Mouse (Mus musculus): ENCODE data around the gene Setd5.

The Setd5 gene

DNA sequence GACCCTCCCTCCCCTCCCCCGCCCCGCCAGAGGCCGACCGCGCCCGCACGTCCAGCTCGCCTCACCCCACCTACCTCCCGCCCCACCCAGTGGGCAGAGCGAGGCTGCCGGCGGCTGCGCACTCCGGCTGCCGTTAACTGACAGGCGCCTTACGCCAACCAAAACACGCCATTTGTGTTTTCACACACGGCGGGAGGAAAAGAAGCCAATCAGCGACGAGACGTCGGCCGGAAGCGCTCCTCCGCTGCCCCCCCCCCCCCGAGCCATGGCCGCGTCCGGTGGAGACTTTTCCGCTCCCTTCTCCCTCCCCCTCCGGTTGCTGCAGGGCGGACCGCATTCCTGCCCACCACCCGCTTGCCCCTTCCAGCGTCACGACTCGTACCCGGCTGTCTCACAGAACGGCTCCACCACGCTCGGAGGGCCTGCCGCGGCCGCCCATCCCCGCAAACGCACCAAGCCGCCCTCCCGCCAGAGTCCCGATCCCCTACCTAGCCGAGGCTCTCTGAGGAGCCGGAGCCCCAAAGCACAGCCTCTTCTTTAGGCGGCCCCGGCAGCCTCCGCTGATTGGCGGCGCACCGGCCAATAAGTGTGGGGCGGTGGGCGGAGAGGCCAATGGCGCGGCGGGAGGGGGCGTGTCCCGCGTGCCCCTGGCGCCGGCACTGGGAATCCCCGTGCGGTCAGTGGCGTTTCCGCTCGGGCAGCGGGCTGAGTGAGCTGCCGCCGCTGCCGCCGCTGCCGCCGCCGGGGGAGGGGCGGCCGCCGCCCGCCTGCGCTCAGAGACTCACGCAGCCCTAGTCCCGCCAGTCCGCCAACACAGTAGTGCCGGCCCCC, at the start of gene Setd5:
Setd5 (plus strand) TSS at position 680 of the 831 bp plus-strand sequence.
- peak; percentile 99 for DNase-seq

DNA sequence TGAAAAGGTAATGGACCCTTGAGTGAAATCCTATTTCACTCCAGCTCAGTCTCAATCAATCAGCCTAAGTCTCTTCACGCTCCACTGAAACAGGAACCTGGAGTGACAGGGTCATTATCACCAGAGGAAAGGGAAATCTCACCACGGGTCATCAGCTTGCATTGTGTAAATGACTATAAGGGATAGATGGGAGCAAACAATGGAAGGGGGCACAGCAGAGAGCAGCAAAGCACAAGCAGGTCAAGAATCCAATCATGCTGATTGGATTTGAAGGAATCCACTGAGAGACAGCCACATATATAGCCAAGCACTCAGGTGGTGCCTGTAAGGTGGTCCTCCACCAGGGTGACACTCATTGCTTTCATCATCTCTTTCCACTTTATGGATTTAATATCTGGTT, 49.7 kb upstream of the Setd5 start:
- DNase-seq: no peak

DNA sequence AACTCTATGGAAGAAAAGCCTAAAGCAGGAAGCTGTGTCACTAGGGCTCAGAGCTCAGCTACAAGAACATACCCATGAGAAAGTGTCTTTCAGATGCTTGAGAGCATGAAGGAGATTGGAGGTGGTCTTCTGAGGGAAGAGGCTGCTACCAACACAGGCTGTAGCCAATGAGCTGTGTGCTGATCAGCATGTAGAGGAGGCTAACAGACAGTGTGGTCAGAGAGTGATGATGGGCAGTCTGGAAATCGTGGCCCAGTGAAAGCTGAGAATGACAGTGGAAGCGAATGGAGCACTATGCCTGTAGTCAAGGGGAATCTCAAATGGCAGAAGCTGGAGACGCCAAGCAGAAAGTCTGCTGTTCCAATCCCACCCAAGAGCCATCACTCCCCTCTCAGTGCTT, 48.2 kb upstream of the Setd5 start:
- no peak for DNase-seq

DNA sequence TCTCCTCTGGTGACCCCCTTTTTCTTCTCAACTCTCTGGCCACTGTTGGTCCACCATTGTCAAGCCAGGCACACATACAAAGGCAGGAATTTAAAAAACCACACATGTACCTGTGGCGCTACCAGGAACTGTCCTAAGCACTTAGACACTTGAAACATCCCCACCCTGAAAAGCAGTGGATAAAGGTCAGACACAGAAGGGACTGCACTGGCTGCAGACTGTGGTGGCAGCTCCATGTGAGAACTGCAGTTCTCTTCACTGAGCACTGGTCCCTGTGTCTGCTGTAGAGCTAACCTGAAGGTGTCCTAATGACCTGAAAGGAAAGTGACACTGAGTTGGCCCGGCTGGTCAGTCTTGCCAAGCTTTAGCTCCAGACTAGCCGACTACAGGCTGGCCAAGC, 46.6 kb upstream of the Setd5 start:
- DNase-seq: no peak

DNA sequence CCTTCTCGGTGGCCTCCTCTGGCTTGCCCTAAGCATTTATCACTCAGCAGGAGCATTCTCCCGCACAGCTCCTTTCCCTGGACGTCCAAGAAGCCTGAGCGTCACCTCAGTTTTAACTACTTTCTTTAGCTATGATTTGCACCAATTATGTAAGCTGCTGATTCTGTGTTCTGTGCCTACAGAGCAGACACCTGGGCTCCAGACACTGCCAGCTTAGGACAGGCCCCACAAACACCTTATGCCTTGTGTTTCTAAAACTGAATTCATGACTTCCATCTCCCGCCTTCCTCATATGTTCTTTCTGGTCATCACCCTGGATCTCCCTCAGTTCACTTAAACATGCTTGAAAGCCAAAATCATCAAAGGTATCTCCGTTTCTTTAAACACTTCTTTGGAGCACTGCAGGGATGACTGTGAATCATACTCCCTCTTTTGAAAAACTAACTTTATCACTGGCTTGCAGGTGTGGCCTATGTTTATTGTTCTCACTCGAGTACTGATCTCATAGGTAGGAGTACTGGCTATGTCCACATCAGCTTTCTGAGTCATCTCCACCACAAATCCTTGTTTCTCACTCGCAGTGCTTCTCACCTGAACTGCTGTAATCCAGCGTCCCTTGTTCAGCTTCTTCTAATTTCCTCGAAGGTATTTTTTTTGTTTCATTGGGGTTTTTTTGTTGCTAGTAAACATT, 46.0 kb upstream of the Setd5 start:
- peak; percentile 12 to 13 for DNase-seq

DNA sequence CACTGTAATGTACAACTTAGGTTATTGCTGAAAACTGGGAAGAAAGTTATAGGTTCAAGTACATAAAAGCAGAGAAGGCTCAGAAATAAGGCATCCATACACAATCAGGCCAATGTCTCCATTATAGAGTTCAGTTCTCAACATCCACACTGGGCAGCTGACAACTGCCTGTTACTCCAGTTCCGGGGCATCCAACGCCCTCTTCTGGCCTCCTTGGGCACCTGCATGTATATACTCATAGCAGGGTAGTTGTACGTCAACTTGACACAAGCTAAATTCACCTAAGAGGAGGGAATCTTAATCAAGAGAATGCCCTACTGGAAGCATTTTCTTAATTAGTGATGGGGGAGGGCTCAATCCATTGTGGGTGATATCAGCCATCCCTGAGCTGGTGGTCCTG, 45.0 kb upstream of the Setd5 start:
- DNase-seq: no peak

DNA sequence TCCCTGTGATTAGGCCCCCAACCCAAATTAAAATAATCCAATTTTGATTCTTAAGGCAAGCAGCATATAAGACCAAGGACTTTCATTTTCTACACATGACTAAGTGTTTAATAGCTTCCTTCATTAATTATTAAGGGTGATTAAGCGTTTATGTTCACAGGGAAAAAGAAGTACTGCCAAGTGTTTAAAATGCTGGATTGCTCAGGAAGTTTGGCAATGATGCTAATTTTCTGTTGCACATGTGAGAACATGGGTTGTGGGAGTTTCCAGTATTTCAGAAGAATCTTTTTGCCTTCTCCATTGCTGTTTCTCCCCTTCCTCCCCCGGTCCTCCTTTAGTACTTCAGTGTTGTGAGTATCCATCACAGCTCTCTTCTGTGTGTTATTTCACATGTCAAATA, 44.0 kb upstream of the Setd5 start:
- DNase-seq: no peak

DNA sequence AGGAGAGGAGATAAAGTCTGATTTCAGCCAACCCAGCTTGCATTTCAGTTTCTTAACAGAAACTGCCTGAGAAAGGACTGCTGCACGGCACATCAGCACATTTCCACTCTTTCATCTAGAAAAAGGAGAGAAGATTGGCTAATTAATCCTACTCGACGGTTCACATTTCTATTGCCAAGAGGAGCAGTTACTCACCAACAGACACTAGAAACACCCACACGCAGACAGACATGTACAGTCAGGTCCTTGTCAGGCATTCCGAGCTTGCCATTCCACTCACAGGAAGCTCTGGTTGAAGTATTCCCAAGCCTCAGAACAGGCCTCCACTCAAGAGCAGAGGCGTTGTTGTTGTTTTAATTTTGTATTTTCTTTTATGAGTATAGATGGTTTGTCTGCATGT, 42.7 kb upstream of the Setd5 start:
- DNase-seq: no peak

DNA sequence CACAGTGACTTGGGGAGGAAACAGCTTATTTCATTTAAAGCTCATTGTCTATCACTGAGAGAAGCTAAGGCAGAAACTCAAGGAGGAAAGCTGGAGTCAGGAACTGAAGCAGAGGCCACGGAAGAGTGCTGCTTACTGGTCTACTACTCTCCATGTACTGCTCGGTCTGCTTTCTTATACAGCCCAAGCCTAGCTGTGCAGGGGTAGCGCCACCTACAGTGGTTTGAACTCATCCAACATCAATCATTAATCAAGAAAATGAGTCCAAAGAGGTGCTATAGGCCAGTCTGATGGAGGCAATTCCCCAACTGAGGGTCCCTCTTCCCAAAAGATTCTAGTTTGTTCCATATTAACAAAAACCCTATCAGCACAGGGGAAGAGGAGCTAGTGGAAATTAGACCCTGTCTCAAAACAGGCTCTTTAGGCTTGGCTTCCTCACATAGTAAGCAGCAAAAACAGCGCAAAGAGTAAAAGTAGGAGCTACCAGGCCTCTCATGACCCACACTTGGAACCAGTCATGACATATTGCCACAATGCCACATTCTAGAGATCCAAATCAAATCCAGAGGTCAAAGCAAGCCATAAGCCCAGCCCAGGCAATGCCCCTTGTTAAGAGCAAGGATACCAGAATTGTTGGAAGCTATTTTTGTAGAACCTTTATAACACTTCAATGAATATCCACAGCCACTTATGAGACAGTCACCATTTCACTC, 40.5 kb upstream of the Setd5 start:
- no peak for DNase-seq

DNA sequence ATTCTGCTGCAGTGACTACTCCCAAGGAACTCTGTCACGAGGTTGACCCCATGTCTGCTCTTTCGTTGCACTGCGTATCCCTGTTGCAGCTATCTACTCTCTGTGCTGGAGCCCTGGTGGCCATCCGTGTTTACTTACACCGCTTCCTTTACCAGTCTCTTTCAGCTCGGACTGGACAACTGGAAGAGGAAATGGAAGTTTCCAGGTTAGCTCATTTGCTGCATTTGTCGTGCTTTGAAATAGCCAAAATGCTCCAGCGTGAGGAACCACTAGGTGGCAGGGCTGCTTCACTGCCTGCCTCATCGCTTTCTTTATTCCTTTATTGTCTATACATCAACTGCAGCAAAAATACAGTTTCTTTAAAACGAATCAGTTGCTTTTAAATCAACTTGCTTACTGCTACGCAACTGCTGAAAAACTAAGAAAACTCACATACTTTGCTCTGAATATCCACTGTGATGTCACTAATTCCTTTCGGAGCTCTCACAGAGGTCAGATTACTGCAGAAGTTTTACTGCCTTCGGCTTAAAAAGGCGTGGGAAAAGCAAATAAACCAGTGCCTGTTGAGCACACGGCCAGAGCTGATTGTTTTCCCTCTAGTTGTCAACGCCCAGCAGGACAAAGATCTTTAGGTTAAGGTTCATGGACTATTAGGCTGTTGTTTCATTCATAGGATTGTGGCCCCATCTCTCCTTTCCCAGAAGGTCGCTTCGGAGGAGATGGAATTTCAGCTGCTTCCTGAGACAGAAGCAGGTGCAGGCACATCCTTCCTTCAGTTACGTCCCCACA, 39.0 kb upstream of the Setd5 start:
- DNase-seq: peak; percentile 74 to 80

DNA sequence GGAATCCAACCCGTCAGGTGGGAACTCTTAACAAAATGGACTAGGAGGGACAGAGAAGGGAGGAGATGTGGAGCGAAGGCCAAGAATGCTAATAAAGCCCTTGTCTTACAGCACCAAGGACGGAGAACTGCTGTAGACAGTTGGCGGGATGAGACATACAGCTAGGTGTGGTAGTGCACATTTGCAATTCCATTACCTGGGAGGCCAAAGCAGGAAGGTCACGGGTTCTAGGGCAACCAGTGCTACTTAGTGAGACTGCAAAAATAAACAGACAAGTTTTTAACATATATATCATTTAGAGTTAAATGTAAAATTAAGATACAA, 38.5 kb upstream of the Setd5 start:
- no peak for DNase-seq

DNA sequence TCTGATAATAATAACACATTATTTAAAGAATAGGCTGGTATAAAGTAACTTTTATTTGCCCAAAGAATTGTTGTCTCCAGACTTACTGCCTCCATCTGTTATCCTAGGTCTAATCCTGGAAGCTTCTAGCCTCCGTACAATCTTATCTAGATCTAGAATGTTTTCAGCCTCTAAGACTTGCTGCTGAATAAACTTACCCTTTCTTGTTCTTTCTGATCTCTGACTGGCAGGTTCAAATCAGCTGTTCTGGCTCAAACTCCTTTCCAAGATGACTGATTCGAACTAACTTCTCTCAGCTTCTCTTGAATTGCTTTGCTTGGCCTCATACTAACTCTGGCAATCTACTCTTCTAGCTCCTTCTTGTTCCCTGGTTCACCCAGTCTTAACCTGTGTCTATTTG, 36.8 kb upstream of the Setd5 start:
- DNase-seq: no peak

DNA sequence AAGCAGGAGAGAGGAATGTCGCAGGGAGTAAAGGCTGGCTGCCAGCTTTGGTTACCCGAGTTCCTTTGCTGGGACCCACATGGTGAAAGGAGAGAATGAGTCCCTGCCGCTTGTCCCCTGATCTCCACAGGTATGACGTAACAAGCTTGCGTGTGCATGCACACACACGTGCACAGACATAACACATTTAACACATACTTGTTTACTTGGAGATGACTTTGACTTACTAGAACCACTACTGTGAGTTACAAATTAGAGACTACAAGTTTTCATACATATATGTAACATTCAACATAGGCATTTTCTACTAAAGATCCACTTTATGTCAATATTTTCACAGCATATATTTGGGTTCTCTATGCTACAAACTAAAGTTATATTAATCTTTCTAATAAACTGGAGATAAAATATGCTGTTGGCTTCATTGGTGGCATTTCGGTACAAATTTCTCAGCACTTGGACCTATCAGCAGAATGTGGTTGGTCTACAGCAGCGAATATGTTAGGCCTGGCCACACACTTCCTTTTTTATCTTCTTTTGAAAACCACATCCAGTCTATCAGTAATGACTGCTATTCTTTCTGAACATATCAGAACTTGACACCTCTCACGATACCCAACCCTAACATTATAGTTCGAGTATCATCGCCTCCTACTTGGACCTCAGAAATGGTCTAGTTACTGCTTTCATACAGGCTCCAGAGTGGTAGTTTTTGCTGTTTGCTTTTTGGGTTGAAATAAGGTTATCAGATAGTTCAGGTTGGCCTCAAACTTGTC, 35.8 kb upstream of the Setd5 start:
- no peak for DNase-seq

DNA sequence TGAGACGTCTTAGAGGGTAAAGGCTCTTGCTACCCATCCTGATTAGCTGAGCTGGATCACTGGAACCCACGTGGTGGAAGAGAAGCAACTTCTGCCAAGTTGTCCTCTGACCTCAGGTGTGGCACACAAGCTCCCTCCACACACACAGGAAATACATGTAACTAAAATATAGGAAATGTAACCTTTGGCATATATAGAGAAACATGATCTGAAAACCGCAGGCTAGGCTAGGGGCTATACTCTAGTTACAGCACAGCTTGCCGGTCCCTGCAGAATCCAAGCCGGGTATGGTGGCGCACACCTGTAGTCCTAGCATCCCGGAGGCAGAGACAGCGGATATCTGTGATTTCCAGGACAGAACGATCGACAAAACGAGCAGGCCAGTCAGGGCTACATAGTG, 31.6 kb upstream of the Setd5 start:
- DNase-seq: no peak

DNA sequence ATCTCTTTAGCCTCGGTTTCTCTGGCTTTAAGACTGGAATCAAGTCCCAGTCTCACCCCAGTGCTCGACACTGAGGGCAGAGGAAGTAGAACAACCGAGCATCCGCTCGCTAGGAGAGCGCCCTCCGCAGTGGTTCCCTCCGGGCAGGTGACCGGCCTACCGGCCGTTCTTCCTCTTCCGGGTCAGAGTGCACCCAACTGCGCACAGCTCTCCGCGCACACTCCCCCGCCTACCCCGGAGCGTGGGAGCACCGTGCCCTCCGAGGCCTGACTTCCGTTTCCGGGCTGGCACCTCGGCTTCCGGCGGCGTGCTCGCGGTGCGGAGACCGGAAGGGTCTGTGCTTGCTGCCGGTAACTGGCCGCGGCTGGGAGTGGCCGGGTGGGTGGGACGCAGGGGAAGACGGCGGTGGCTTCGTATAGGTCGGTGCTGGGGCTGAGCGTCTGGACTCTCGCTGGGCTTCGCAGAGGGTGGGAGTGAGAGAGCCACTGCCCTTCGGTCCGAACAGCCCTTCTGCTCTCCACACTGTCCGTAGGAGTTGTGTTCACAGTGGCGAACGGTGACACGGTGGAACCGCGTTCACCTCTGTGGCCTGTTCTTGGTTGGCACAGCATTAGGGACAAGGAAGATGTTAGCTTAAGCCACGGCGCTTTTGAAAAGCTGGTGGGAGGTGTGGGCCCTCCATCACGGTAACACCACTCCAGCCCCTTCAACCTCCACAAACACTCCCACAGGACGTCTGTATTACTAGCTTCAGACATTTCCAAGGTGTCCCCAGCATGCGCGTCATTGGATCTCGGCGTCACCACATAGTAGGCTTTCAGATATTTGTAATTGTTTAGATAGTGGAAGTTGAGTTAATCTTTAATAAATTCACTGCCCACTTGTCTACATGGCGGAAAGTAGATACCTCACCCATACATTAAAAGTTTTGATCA, 30.9 kb upstream of the Setd5 start, which contains the start of gene Thumpd3:
Thumpd3 (plus strand) TSS at position 185 of the 935 bp plus-strand sequence.
- DNase-seq: peak; percentile 98 to 99

DNA sequence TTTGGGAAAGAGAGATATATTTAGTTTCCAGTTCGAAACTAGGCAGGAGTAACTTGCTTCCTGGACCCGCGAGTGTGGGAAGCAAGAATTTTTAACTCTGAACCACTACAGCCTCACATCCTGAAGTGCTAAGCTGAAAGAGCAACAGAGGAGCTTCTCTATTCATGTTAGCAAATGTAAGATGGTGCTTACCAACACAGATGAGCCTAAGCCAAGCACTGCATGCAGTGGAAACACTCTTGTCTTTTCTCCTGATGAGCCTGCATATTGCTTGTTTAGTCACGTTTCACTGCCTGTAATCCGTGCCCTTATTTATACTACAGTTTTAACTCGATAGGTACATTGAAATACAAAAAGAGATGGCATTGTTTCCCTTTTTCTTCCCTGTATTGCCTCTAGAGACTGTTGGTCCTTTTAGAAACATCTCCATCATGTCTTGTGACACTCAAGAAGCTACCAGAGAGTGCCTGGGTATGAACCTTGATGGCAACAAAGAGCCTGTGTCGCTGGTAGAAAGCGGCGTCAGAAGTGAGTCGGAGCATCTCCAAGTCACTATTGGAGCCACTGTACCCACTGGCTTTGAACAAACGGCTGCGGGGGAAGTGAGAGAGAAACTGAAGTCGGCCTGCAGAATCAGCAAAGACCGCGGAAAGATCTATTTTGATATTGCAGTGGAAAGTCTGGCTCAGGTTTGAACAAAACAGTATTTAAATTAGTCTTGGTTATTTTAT, 30.0 kb upstream of the Setd5 start:
- DNase-seq: no peak

DNA sequence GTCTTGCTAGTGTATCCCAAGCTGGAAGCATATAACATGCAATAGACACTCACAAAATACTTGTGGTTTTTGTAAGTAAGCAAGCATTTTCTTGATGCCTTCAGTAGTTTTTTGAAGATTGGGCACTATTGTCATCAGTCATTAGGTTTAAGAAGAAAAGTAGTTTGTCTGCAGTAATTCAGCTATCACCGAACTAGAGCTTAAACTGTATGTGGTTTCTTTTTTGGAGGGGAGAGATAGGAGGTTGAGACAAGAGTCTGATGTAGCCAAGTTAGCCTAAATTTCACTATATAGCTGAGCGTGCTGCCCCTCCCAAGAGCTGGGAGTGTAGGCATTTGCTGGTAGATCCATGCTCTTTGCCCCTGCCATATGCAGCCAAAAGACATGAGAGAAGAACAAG, 28.8 kb upstream of the Setd5 start:
- no peak for DNase-seq

DNA sequence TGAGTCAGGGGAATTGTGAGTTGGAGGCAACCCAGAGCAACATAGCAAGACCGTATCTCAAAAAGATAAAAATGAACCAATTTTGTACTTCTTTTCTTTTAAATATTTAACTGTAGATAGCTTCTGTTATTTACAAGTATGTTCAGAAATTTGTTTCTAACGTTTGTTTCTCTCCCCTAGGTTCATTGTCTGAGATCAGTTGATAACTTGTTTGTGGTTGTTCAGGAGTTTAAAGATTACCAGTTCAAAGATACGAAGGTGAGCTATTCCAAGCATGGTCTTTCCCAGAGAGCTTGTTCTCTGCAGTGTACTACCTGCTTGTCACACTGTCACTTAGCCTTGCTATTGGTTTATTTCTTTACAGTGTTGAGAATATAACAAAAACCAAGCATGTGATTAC, 28.0 kb upstream of the Setd5 start:
- no peak for DNase-seq

DNA sequence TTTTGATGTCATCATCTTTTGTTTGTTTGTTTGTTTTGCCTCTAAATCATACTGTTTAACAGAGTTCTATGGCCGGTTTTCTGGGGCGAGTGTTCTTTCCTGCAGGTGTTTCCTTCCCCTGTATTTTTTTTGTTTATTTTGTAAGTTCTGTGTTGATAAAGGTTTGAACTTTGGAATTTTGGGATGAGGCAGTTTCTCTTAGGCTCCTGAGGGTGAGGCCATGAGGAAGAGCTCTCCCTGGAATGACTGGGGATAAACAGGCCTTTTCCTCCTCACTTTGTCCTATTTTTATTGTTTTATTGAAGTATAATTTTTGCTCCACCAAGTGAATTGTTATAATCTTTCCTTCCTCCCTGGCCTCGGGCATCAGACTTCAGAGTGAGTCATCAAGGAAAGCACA, 24.2 kb upstream of the Setd5 start:
- no peak for DNase-seq

DNA sequence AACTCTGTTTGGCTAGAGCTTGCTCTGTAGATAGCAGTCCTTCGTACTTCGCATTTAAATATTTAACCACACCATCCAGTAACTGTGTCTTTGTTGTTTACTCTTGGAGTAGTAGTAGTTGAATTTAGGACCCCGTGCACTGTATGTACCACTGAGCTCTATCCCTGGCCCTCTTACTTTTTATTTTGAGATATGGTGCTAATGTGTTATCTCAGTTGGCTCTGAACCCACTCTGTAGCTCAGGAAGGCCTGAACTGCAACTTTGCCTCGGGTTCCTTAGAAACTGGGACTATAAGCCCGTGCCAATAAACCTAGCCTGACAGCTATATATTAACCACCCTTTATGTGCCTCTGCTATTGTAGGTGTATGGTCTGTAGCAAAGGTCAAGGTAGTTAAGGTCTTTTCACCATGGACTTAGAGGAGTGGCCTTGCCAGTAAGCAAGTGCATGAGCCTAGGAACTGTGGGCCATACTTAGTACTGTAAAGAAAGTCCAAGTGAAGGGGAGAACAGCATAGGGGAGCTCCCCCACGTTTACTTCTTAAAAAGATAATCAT, 22.5 kb upstream of the Setd5 start:
- no peak for DNase-seq
